Mouse (Mus musculus) ES-E14 (cell line): ENCODE results near the gene Btbd11. TPM values are rescaled to one million over a fixed set of nuclear protein-coding genes. Genes with fewer than 3 reads are reported as not detected.

Experiments
- DNase-seq: peaks from one replicate; pipeline ENCODE4 v3.0.0-alpha.2; 2013; ENCODE audit warnings: low read depth, low spot score
- H3K27ac ChIP-seq: 2 replicates; pipeline ENCODE4 v1.5.1; 2012; ENCODE audit warnings: low read depth, mild to moderate bottlenecking, low read length, moderate library complexity, mixed read lengths; ENCODE audit not compliant: poor library complexity, insufficient read depth, severe bottlenecking
- H3K36me3 ChIP-seq: 2 replicates; pipeline ENCODE4 v1.6.1; 2012; ENCODE audit warnings: mild to moderate bottlenecking, low read length, moderate library complexity, mixed read lengths; ENCODE audit not compliant: control insufficient read depth, poor library complexity, insufficient read depth, severe bottlenecking
- H3K4me1 ChIP-seq, 2 experiments: fragments of 150-350 bp in 1 of 2; sonication (generic) in 1 of 2; 2 replicates each; pipeline ENCODE4 v1.6.1; 2012; ENCODE audit warnings: low read length in 2 of 2, mild to moderate bottlenecking in 1 of 2, mixed read lengths in 1 of 2; ENCODE audit not compliant: control insufficient read depth in 2 of 2, insufficient read depth in 2 of 2, poor library complexity in 1 of 2
- H3K4me3 ChIP-seq, 2 experiments: fragments of 150-350 bp in 1 of 2; sonication (generic) in 1 of 2; 2 replicates each; pipeline ENCODE4 v1.5.1; 2012; ENCODE audit warnings: low read length in 2 of 2, low read depth in 1 of 2, mild to moderate bottlenecking in 1 of 2, mixed read lengths in 1 of 2; ENCODE audit not compliant: insufficient read depth in 1 of 2, poor library complexity in 1 of 2, severe bottlenecking in 1 of 2
- H3K9ac ChIP-seq: 2 replicates; pipeline ENCODE4 v1.6.1; 2012; ENCODE audit warnings: low read depth, mild to moderate bottlenecking, low read length, mixed read lengths; ENCODE audit not compliant: poor library complexity, insufficient read depth, severe bottlenecking
- H3K9me3 ChIP-seq: fragments of 150-350 bp; sonication (generic); 2 replicates; pipeline ENCODE4 v1.6.1; 2012; ENCODE audit warnings: low read depth, mild to moderate bottlenecking, low read length; ENCODE audit not compliant: control insufficient read depth, insufficient read depth
- CHD2 ChIP-seq: IDR thresholded peaks from 2 replicates; pipeline ENCODE4 v1.6.1; 2014; ENCODE audit warnings: mild to moderate bottlenecking, low read depth, low read length, inconsistent platforms
- HCFC1 ChIP-seq: IDR thresholded peaks from 2 replicates; pipeline ENCODE4 v1.6.1; 2012; ENCODE audit warnings: low read length, inconsistent platforms, borderline replicate concordance; ENCODE audit not compliant: insufficient read depth
- MAFK ChIP-seq: IDR thresholded peaks from 2 replicates; pipeline ENCODE4 v1.6.1; 2014; ENCODE audit warnings: mild to moderate bottlenecking, low read depth, low read length, inconsistent platforms; ENCODE audit not compliant: insufficient read depth
- ZC3H11A ChIP-seq: IDR thresholded peaks from 2 replicates; pipeline ENCODE4 v1.6.1; 2012; ENCODE audit warnings: low read depth, mild to moderate bottlenecking, inconsistent platforms, low read length, borderline replicate concordance
- ZNF384 ChIP-seq: IDR thresholded peaks from 2 replicates; pipeline ENCODE4 v1.6.1; 2012; ENCODE audit warnings: low read depth, low read length, inconsistent platforms
- in situ Hi-C, 2 experiments: fragments of 600-800 bp; cut with MboI; formaldehyde crosslinking; loops; one replicate each; pipeline ENCODE4 v1.15.1; 2025; ENCODE audit warnings: low sequenced_read_pairs in 2 of 2, inconsistent platforms in 1 of 2; ENCODE audit not compliant: unreplicated experiment in 2 of 2
- total RNA-seq: library from RNA; depleted of rRNA; stranded (reverse); fragments of 300-350 nt; gene quantifications from 2 replicates; pipeline ENCODE4 v1.2.3, GENCODE M21; 2012

The Btbd11 gene
- total RNA-seq, 1 experiment: 9.9 TPM

GRCm38 (mm10) chr10:85352505-85352904 is 34.1 kb upstream of the Btbd11 start:
- in situ Hi-C loops: no loop called here
- H3K4me3 ChIP-seq: no peak overlapping the region
- DNase-seq: no peak

GRCm38 (mm10) chr10:85354270-85354669 is 32.3 kb upstream of the Btbd11 start:
- Histone ChIP-seq H3K4me3 (no peak overlapping the region), H3K4me1 (no peaks in the 10 kb centered on the region), H3K36me3 (no peaks in the 10 kb centered on the region), H3K9ac (no peak overlapping the region), H3K27ac (no peak overlapping the region), H3K9me3 (no peaks in the 10 kb centered on the region)
- no peak for DNase-seq
- in situ Hi-C loops: no loop called here
- no peak for TF ChIP-seq ZC3H11A
- no peak for TF ChIP-seq CHD2
- no peak for TF ChIP-seq HCFC1
- no peak for TF ChIP-seq MAFK
- no peak for TF ChIP-seq ZNF384

More at GRCm38 (mm10) chr10:85352505-85352904, 34.1 kb upstream of the Btbd11 start:
- Histone ChIP-seq H3K9ac (no peak overlapping the region), H3K9me3 (no peaks in the 10 kb centered on the region), H3K27ac (no peak overlapping the region), H3K4me1 (no peaks in the 10 kb centered on the region), H3K36me3 (no peaks in the 10 kb centered on the region)
- TF ChIP-seq ZC3H11A (no peak), CHD2 (no peak), ZNF384 (no peak), HCFC1 (no peak)

GRCm38 (mm10) chr10:85359501-85360066 is 27.0 kb upstream of the Btbd11 start:
- no peak for DNase-seq
- H3K4me1 ChIP-seq: no peaks in the 10 kb centered on the region; a peak in 1 of 4 replicates
- no peak overlapping the region for H3K4me3 ChIP-seq
- H3K27ac ChIP-seq: no peak overlapping the region
- in situ Hi-C loops: no loop called here
- H3K9me3 ChIP-seq: no peaks in the 10 kb centered on the region
- TF ChIP-seq MAFK (no peak), CHD2 (no peak), ZC3H11A (no peak), HCFC1 (no peak)
- H3K9ac ChIP-seq: no peak overlapping the region
- H3K36me3 ChIP-seq: no peaks in the 10 kb centered on the region

- no peak overlapping the region for H3K27ac ChIP-seq
- no peak for DNase-seq
- H3K9me3 ChIP-seq: no peaks in the 10 kb centered on the region
- TF ChIP-seq MAFK (no peak), CHD2 (no peak), ZC3H11A (no peak), ZNF384 (no peak), HCFC1 (no peak)
- no peaks in the 10 kb centered on the region; a peak in 1 of 4 replicates for H3K4me1 ChIP-seq
- no peak overlapping the region for H3K9ac ChIP-seq
- in situ Hi-C loops: no loop called here
- H3K36me3 ChIP-seq: no peaks in the 10 kb centered on the region
- H3K4me3 ChIP-seq: no peak overlapping the region
Measured at GRCm38 (mm10) chr10:85362766-85363442, 23.7 kb upstream of the Btbd11 start.

- H3K9me3 ChIP-seq: no peaks in the 10 kb centered on the region
- H3K9ac ChIP-seq: no peak overlapping the region
- no peak overlapping the region for H3K4me3 ChIP-seq
- no peaks in the 10 kb centered on the region for H3K4me1 ChIP-seq
- in situ Hi-C loops: no loop called here
- TF ChIP-seq HCFC1 (no peak), CHD2 (no peak), ZC3H11A (no peak), MAFK (no peak), ZNF384 (no peak)
- H3K27ac ChIP-seq: no peak overlapping the region
- H3K36me3 ChIP-seq: no peaks in the 10 kb centered on the region
- DNase-seq: no peak
Measured at GRCm38 (mm10) chr10:85366876-85367275, 19.7 kb upstream of the Btbd11 start.
